8 mouse cellular contexts compared by ENCODE assay signal in genomic region chr2:155729158-155729645, GRCm38 (mm10). TPM values are rescaled to one million over a fixed set of nuclear protein-coding genes. Genes with fewer than 3 reads are reported as not detected.
A peak's percentile ranks its signal among the peaks of the same experiment; 100 is the strongest.
DNase-seq lines count a peak whose midpoint lies in the region; ATAC-seq lines count a peak whose summit lies in the region.

TSS of gene Edem2 (minus strand) at chr2:155729475.

- peak; percentile 96 for ATAC-seq in hindbrain, embryonic 15.5 days (ENCODE audit: low FRiP score, low read depth)

- H3K27me3 ChIP-seq in hindbrain, embryonic 15.5 days, result no peaks in the 10 kb centered on the region

- peak within 1 kb of the TSS; percentile 84 for H3K4me2 ChIP-seq in hindbrain, embryonic 15.5 days

- no peaks in the 10 kb centered on the region for H3K9me3 ChIP-seq in hindbrain, embryonic 15.5 days

- peak; percentile 96 for DNase-seq in T-cell, adult 2 months (ENCODE audit: low spot score)
- peak; percentile 90 for DNase-seq in cerebellum, postnatal 36 days
- peak; percentile 91 to 94 for DNase-seq in frontal cortex, postnatal 36 days (ENCODE audit: low spot score in 2 of 2)
- peak; percentile 78 for DNase-seq in left cerebral cortex, adult 11 months (ENCODE audit: low spot score)
- DNase-seq in lung, postnatal 4 days, result peak; percentile 94
- peak; percentile 90 for DNase-seq in retina, postnatal 7 days (ENCODE audit: low read depth, low spot score)
- DNase-seq in urinary bladder, adult 2 months (ENCODE audit: low spot score), result peak; percentile 71

- peaks cover 15% of the 10 kb centered on the region; the same call in 1 of the 2 replicates for H3K36me3 ChIP-seq in hindbrain, embryonic 15.5 days

- under 1% methylated on average over 33 of the region's 33 CpGs for WGBS in hindbrain, embryonic 15.5 days

- peaks cover 15% of the 10 kb centered on the region for H3K4me1 ChIP-seq in hindbrain, embryonic 15.5 days (replicated peaks)

- peak within 1 kb of the TSS; percentile 69 for H3K27ac ChIP-seq in hindbrain, embryonic 15.5 days (replicated peaks)

- H3K9ac ChIP-seq in hindbrain, embryonic 15.5 days, result peak within 1 kb of the TSS; percentile 81

- H3K4me3 ChIP-seq in hindbrain, embryonic 15.5 days, result peak within 1 kb of the TSS; percentile 88

RNA-seq across cellular contexts. Expression of gene Edem2, which starts in this region (rescaled TPM):
- 39.9 and 42.4 TPM in 2 replicates for polyA plus RNA-seq in hindbrain, embryonic 15.5 days (2015; fragmentation: Nextera tagmentation; extraction: Ambion mirVana)
- polyA plus RNA-seq in urinary bladder, adult 2 months (2012; rRNA removed), result 56.1 and 78.7 TPM in 2 replicates

Comparison
In these comparisons a context has a peak if more than half of its experiments do, and no peak if none do; other contexts are left out.
1. Peak in every context shown above with its lines: DNase-seq, ATAC-seq, H3K4me3 ChIP-seq and H3K27ac ChIP-seq.